Mouse (Mus musculus) R1 (cell line): ENCODE measurements at regions not wholly inside any gene's neighbourhood (a gene's known extent, or its start where the extent isn't known, plus 50 kb on each side); places are given as distances from the start of the nearest gene placed in this dataset.

ENCODE experiments used
- DNase-seq: peaks from one replicate; pipeline ENCODE4 v3.0.0-alpha.2; 2018; ENCODE audit warnings: low read depth, low spot score

DNA sequence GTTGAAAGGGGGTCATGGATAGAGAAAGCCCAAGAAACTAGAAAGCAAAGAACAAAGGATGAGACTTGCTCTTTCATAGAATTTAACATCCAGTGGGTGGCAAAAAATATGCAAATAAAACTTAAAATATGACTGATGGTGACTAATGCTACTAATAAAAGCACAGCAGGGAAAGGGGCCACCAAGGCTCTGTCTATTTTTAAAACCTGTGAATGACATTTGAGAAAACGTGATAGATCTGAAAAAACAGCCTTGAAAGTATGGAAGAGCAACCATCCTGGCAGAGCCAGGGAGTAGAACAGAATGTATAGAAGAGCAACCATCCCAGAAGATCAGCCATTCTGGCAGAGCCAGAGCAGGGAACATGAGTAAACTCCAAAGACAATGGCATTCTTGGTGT lies 91.9 kb upstream of the Hs3st1 start:
- no peak for DNase-seq

DNA sequence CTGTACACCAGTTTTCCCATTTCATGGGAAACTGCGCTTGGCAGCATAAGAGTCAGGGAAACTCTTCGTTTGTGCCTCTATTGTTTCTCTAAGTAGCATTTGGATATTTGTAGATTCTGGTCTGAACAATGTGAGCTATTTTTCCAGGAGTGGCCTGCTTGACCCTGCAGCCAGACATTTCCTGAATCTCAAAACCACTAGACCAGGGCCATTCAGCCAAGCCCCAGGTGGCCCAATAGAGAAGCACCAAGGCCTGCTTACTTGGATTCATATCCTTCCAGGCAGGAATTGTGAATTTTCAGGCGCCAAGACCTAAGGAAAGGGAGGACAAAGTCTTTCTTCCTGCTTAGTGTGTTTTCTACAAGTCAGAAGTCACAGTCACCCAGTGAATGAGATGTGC lies 85.9 kb upstream of the Hs3st1 start:
- peak; percentile 4 for DNase-seq

DNA sequence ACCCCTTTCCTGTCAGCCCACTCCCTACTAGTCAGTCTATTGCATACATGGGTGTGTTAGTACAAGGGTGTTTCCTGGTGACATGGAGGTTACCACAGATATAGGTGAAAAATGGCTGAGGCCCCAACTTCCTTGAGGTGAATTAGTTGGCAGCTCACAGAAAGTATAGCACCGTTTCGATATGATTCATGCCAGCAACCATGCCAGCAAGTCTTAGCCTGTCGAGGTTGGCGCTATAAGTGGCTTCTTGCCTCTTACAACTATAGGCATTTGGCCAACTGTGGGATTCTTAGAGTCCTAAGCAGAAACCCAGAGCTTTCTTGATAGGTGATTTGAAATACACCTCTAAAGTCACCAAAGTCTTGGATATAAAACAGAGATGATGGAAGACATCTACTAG lies 85.3 kb upstream of the Hs3st1 start:
- DNase-seq = no peak

DNA sequence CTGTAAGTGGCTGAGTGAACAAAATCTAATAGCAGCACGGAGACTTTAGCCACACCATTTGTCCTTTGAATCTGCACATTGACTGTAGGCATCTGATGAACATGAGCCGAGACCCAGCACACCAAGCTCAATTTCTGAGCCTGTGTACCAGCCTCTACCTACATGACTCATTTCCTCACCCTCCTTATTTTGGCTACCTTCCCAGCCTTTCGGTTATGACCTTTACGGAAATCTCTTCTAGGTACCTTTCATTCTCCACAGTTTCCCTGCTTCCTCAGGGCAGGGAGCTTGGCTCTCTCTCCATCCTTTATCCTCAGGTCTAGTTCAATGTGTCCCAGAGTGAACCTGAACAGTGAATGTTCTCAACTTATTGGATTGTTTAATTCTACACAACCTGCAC lies 77.3 kb upstream of the Hs3st1 start:
- no peak for DNase-seq

DNA sequence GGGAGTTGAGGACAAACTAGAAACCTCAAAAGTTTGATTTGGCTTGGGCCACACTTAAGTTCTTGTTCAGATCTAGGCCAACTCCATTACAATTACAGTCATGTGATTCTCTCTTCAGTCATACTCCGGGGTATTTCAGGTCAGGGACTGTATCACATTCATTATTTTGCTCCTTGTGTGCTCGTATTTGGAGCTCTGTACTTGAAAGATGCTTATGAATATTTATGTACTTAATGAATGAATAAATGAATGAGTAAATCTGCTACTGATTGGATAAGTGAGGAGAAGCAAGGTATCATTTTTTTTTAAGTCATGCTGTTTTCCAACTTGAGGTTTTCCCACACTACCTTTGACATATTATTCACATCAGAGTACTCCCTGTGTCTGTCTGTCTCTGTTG lies 69.4 kb upstream of the Hs3st1 start:
- DNase-seq = no peak

DNA sequence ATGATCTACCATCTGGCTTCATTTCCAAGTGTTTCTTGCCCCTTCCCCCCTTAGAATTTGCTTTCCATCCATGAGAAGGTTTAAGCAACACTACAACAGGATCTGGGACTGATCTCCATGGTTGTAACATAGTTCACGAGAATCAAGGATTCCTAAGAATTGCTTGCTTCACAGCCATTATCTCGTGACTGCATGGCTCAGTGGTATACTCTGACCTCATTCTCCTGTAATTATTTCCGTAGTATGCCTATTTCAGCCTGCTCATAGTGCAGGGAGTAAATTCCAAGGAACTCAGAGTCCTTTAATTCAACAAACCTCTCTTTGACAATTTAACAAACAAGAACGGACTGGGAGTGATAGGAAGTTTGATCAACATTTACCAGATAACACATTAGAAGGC lies 51.4 kb upstream of the Hs3st1 start:
- DNase-seq = no peak
